Mouse (Mus musculus) layer of hippocampus, adult 18-20 months (tissue): Measurements from ENCODE around the gene Lysmd4. TPM values are rescaled to one million over a fixed set of nuclear protein-coding genes. Genes with fewer than 3 reads are reported as not detected.

Experiments
- DNase-seq, 2 experiments: peaks; one replicate each; pipeline ENCODE4 v3.0.0; 2022; ENCODE audit warnings: low spot score in 2 of 2
- total RNA-seq, 2 experiments: library from RNA; stranded (reverse); gene quantifications; 2 replicates each; pipeline ENCODE4 v1.2.3; 2021

Gene Lysmd4
- total RNA-seq, 2 experiments from 2014 or later = 30.0 to 34.4 TPM

GRCm38 (mm10) chr7:67320359-67320758 lies 98.0 kb downstream of the Lysmd4 start:
- no peak for DNase-seq

DNA sequence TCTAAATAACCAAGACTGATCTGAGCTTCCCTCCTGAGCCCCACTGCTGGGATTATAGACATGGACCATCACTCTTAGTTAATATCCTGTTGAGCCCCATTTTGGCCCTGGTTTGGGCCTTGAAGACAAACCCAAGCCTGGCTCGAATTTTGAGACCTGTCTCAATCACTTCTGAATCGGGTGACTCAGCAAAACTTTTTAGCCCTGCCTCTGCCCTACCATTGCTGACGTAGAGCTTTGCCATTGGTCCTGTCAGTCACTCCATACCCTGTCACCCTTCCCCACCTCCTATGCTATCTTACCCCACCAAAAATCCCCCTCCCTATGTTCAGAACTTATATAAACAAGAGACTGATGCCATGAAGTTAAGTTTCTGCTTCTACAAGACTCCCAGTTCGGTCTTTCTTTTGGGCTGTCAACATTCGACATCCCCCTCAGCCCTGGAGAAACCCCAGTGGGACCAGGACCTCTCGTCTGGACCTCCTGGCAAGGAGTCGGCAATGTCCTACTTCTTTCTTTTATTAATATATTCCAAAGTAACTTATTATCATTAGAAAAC lies 119.8 kb downstream of the Lysmd4 start:
- no peak for DNase-seq

DNA sequence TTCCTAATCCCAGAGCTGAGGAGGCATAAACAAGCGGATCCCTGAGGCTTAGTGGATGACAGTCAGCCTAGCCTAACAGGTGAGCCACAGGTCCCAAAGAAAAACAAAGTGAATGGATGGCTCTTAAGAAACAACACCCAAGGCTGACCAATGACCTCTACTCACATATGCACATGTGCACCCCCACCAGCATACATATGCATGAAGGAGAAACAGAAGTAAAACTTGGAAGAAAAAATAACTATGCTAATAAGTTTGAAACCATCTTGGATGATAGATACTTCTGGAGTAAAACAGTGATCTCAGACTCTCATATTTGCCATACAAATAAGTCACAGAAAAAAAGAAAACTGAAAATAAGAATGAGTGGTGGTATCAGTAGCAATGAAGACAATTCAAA lies 122.1 kb downstream of the Lysmd4 start:
- no peak for DNase-seq

DNA sequence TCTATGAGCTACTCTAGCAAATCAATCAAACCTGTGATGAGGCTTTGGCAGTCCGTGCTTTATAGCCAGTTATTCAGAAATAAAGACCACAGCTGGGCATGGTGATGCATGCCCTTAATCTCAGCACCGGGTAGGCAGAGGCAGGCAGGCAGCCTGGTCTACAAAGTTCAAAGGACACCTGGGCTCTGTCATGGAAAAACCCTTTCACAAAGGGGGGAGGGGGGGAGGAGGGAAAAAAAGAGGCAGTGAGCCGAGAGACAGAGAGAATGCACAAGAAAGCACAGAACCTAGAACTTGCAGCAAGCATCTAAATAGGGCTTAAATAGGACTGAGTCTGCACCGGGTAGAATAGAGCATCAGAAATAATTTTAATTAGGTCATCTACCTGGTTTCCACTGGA lies 130.6 kb downstream of the Lysmd4 start:
- no peak for DNase-seq

DNA sequence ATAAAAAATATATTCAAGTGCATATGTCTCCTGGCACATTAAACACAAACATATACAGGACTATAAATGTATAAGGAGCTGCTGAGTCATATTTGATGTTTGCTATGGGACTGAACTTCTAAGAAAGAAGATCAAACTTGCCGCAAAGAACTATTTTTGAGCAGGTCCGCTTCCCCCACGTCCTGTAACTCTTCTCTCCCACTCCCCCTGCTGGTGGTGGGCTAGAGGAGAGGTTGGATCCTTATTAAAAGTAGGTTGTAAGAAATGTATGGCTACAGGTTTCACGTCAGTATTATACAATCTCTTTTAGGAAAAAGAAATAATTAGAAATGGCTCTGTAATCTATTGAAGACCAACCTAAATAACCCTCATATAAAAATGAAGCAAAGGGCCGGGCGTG lies 131.3 kb downstream of the Lysmd4 start:
- DNase-seq = no peak

DNA sequence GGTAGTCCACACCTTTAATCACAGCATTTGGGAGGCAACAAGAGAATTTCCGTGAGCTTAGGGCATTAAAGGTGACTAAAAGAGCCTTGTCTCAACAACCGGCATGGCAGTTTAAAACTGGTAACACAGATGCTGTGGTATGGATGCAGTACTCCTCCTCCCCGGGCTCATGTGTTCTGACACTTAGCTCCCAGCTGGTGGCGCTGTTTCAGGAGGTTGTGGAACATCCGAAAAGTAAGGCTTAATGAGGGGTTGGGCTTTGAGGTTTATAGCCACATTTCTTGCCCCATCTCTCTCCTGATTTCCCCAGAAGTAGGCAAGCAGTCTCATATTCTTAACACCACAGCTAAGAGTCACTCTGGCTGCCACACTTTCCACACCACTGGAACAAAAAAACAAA lies 133.5 kb downstream of the Lysmd4 start:
- no peak for DNase-seq

Other genes with a start within 250 kb of the Lysmd4 start
- gene Mef2a, start 150.3 kb downstream of the Lysmd4 start, total RNA-seq = 100 to 1,000 TPM; 143 to 156 TPM